Mouse (Mus musculus) heart, adult 2 months (tissue): Measurements from ENCODE around the gene Smim20. TPM values are rescaled to one million over a fixed set of nuclear protein-coding genes. Genes with fewer than 3 reads are reported as not detected.
A peak's percentile ranks its signal among the peaks of the same experiment; 100 is the strongest.

Experiments used
- DNase-seq, 2 experiments: peaks; one replicate each; pipeline ENCODE4 v3.0.0; 2021
- H3K27ac ChIP-seq: fragments of 200-600 bp; 2 replicates; pipeline ENCODE4 v1.8.1; 2022
- H3K27me3 ChIP-seq: fragments of 200-500 bp; 2 replicates; pipeline ENCODE4 v1.6.1; 2012; ENCODE audit warnings: mild to moderate bottlenecking, low read length, inconsistent platforms, mixed read lengths; ENCODE audit not compliant: control insufficient read depth, insufficient read depth
- H3K36me3 ChIP-seq: fragments of 200-500 bp; 2 replicates; pipeline ENCODE4 v1.6.1; 2012; ENCODE audit warnings: low read length, inconsistent platforms; ENCODE audit not compliant: control insufficient read depth, insufficient read depth
- H3K4me1 ChIP-seq: fragments of 200-500 bp; 2 replicates; pipeline ENCODE4 v1.6.1; 2011; ENCODE audit warnings: low read length; ENCODE audit not compliant: control insufficient read depth, insufficient read depth
- H3K4me3 ChIP-seq: fragments of 200-600 bp; 2 replicates; pipeline ENCODE4 v1.8.1; 2022
- H3K79me2 ChIP-seq: fragments of 200-500 bp; replicated peaks from 2 replicates; pipeline ENCODE4 v1.6.1; 2012; ENCODE audit warnings: mild to moderate bottlenecking, inconsistent platforms, low read length, moderate library complexity, mixed read lengths; ENCODE audit not compliant: control insufficient read depth, insufficient read depth
- H3K9ac ChIP-seq: fragments of 200-500 bp; 2 replicates; pipeline ENCODE4 v1.6.1; 2012; ENCODE audit warnings: low read depth, mild to moderate bottlenecking, control low read depth, inconsistent platforms, low read length, mixed read lengths
- CTCF ChIP-seq: fragments of 200-600 bp; IDR thresholded peaks from 2 replicates; pipeline ENCODE4 v1.8.1; 2022; ENCODE audit warnings: antibody characterized with exemption, mild to moderate bottlenecking, moderate library complexity
- EP300 ChIP-seq: fragments of 200-500 bp; IDR thresholded peaks from 2 replicates; pipeline ENCODE4 v1.6.1; 2011; ENCODE audit warnings: low read depth, low read length, control low read depth; ENCODE audit not compliant: insufficient read depth
- POLR2A ChIP-seq: fragments of 200-500 bp; IDR thresholded peaks from 2 replicates; pipeline ENCODE4 v1.6.1; 2011; ENCODE audit warnings: mild to moderate bottlenecking, low read depth, low read length, control low read depth; ENCODE audit not compliant: insufficient read depth
- WGBS: fragments of 180-500 bp; shearing (Covaris S2); methylation state at CpG from one replicate; pipeline ENCODE4 v1.1.7; 2018; 5-methylcytosine and 5-hydroxymethylcytosine counted together
- intact Hi-C: fragments of 180-260 bp; cut with DNase I; formaldehyde crosslinking; loops from one replicate; pipeline ENCODE4 v1.15.1; 2025
- polyA plus RNA-seq: library from polyadenylated mRNA; depleted of rRNA; stranded (reverse); fragments of >200 nt; gene quantifications from 2 replicates; pipeline ENCODE4 v1.2.3, GENCODE M21; 2012
- total RNA-seq, 2 experiments: library from RNA; stranded (reverse); gene quantifications; 2 replicates each; pipeline ENCODE4 v1.2.3; 2021

Gene Smim20
- total and polyA plus RNA-seq, 3 experiments = 92.3 to 115 (median 100.0) TPM

GRCm38 (mm10) chr5:53275376-53275775 is 8.5 kb downstream of the Smim20 start:
- TF ChIP-seq EP300 (no peak), CTCF (no peak), POLR2A (no peak)
- intact Hi-C loops = no loop called here
- H3K36me3 ChIP-seq = peaks cover 5% of the 10 kb centered on the region; the same call in 1 of the 2 replicates
- H3K27me3 ChIP-seq = no peaks in the 10 kb centered on the region
- no peaks in the 10 kb centered on the region for H3K79me2 ChIP-seq
- DNase-seq = no peak
- WGBS = 54% methylated on average over 3 of the region's 3 CpGs
- peak overlapping the region; percentile 38; the same call in 1 of the 2 replicates for H3K27ac ChIP-seq
- H3K4me1 ChIP-seq = peaks cover 9% of the 10 kb centered on the region
- no peak overlapping the region for H3K9ac ChIP-seq
- H3K4me3 ChIP-seq = no peak overlapping the region

- 65% methylated on average over 5 of the region's 5 CpGs for WGBS
Measured at GRCm38 (mm10) chr5:53276470-53277022, 9.7 kb downstream of the Smim20 start.

GRCm38 (mm10) chr5:53277716-53278263 is 10.9 kb downstream of the Smim20 start:
- no peaks in the 10 kb centered on the region for H3K79me2 ChIP-seq
- DNase-seq = no peak
- no peaks in the 10 kb centered on the region for H3K27me3 ChIP-seq
- peaks cover 5% of the 10 kb centered on the region; the same call in 1 of the 2 replicates for H3K36me3 ChIP-seq
- no peak overlapping the region for H3K9ac ChIP-seq
- TF ChIP-seq POLR2A (no peak), CTCF (no peak), EP300 (no peak)
- H3K4me1 ChIP-seq = peaks cover 7% of the 10 kb centered on the region
- no peak overlapping the region for H3K4me3 ChIP-seq
- 54% methylated on average over 4 of the region's 4 CpGs for WGBS
- no peak overlapping the region for H3K27ac ChIP-seq
- intact Hi-C loops = no loop called here

More at GRCm38 (mm10) chr5:53276470-53277022, 9.7 kb downstream of the Smim20 start:
- Histone ChIP-seq H3K27ac (no peak overlapping the region), H3K27me3 (no peaks in the 10 kb centered on the region), H3K4me3 (no peak overlapping the region), H3K79me2 (no peaks in the 10 kb centered on the region), H3K4me1 (peaks cover 9% of the 10 kb centered on the region), H3K36me3 (peaks cover 5% of the 10 kb centered on the region; the same call in 1 of the 2 replicates), H3K9ac (no peak overlapping the region)
- intact Hi-C loops = no loop called here
- TF ChIP-seq POLR2A (no peak), EP300 (no peak), CTCF (no peak)
- DNase-seq = no peak

DNA sequence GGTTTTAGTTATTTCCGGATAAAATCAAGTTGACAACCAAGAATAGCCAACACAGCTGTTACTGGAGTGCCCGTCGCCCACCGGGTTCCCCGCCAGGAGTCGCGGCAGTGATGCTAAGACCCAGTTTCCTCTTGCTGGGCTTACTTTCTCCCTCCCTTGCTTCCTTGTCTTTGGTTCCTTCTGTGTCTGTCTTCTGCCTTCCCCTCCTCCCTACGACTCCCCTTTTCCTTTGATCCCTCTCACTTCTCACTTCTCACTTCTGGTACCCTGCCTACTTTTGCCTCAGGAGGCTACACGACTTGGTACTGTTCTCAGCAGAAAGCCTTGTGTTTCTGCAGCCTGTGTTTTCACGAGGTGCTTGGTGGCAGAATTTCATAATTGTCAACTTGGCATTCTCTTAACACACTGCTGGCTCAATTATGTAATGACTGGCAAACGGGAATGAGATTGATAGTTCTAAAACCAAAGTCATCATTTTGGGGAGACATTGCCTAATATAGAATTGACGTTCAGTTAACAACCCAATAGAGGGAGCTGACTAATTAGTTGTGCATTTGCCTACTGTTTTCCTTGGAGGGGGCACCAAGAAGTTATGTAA is 12.4 kb downstream of the Smim20 start:
- Histone ChIP-seq H3K4me3 (no peak overlapping the region), H3K27ac (no peak overlapping the region), H3K9ac (no peak overlapping the region), H3K4me1 (peaks cover 5% of the 10 kb centered on the region), H3K79me2 (no peaks in the 10 kb centered on the region), H3K27me3 (no peaks in the 10 kb centered on the region), H3K36me3 (peaks cover 5% of the 10 kb centered on the region; the same call in 1 of the 2 replicates)
- TF ChIP-seq CTCF (no peak), POLR2A (no peak), EP300 (no peak)
- intact Hi-C loops = no loop called here
- no peak for DNase-seq
- WGBS = 73% methylated on average over 12 of the region's 12 CpGs

GRCm38 (mm10) chr5:53282487-53282886 is 15.6 kb downstream of the Smim20 start:
- 85% methylated on average over 4 of the region's 4 CpGs for WGBS
- H3K36me3 ChIP-seq = no peaks in the 10 kb centered on the region; the same call in 1 of the 2 replicates
- H3K79me2 ChIP-seq = no peaks in the 10 kb centered on the region
- no peaks in the 10 kb centered on the region for H3K27me3 ChIP-seq
- DNase-seq = no peak
- no peak overlapping the region for H3K27ac ChIP-seq
- no peak overlapping the region for H3K4me3 ChIP-seq
- intact Hi-C loops = no loop called here
- H3K4me1 ChIP-seq = no peaks in the 10 kb centered on the region
- H3K9ac ChIP-seq = no peak overlapping the region
- TF ChIP-seq EP300 = no peak
- no peak for TF ChIP-seq CTCF
- TF ChIP-seq POLR2A = no peak

- no peak overlapping the region for H3K4me3 ChIP-seq
- no peak overlapping the region for H3K9ac ChIP-seq
- H3K27me3 ChIP-seq = no peaks in the 10 kb centered on the region
- H3K4me1 ChIP-seq = no peaks in the 10 kb centered on the region
- H3K27ac ChIP-seq = no peak overlapping the region
- TF ChIP-seq POLR2A = no peak
- no peak for TF ChIP-seq CTCF
- TF ChIP-seq EP300 = no peak
- intact Hi-C loops = no loop called here
- H3K36me3 ChIP-seq = no peaks in the 10 kb centered on the region
- 89% methylated on average over 2 of the region's 2 CpGs for WGBS
- no peak for DNase-seq
- H3K79me2 ChIP-seq = no peaks in the 10 kb centered on the region
Measured at GRCm38 (mm10) chr5:53286406-53286805, 19.5 kb downstream of the Smim20 start.
